Mouse (Mus musculus): ENCODE measurements around the gene Pik3ca. TPM values are rescaled to one million over a fixed set of nuclear protein-coding genes. Genes with fewer than 3 reads are reported as not detected.

Pik3ca gene
- polyA plus RNA-seq (2011; ENCODE audit: insufficient read depth, insufficient read length, low replicate concordance, missing spikeins) = 6.3 and 8.7 TPM in 2 replicates

- under 1% methylated on average over 55 of the region's 65 CpGs for WGBS
- Histone ChIP-seq H3K27ac (ENCODE audit: control insufficient read depth, insufficient read depth, low read depth, low read length, poor library complexity) (peak within 1 kb of the TSS; percentile 93), H3K4me1 (ENCODE audit: control insufficient read depth, insufficient read depth, low read length) (peaks cover 6% of the 10 kb centered on the region), H3K4me3 (replicated peaks; ENCODE audit: control insufficient read depth, low read depth, low read length) (peak within 1 kb of the TSS; percentile 100)
- no peak for TF ChIP-seq CTCF (IDR thresholded peaks at IDR 0.05; ENCODE audit: control insufficient read depth, insufficient read depth, low read length)
- peak; percentile 54; the same call in 1 of the 2 replicates for TF ChIP-seq POLR2A (IDR thresholded peaks at IDR 0.05; ENCODE audit: borderline replicate concordance, control insufficient read depth, low read depth, low read length)
Observed at GRCm38 (mm10) chr3:32397461-32398174, at the start of gene Pik3ca. TSS of gene Pik3ca (plus strand) at chr3:32397671.

GRCm38 (mm10) chr3:32347881-32348280 lies 49.6 kb upstream of the Pik3ca start:
- Histone ChIP-seq H3K27ac (ENCODE audit: control insufficient read depth, insufficient read depth, low read depth, low read length, poor library complexity) (no peak overlapping the region), H3K4me1 (ENCODE audit: control insufficient read depth, insufficient read depth, low read length) (no peaks in the 10 kb centered on the region), H3K4me3 (replicated peaks; ENCODE audit: control insufficient read depth, low read depth, low read length) (no peak overlapping the region)
- 81% methylated on average over 6 of the region's 6 CpGs for WGBS
- no peak for TF ChIP-seq CTCF (IDR thresholded peaks at IDR 0.05; ENCODE audit: control insufficient read depth, insufficient read depth, low read length)
- no peak for TF ChIP-seq POLR2A (IDR thresholded peaks at IDR 0.05; ENCODE audit: borderline replicate concordance, control insufficient read depth, low read depth, low read length)

- no peak for TF ChIP-seq POLR2A (IDR thresholded peaks at IDR 0.05; ENCODE audit: borderline replicate concordance, control insufficient read depth, low read depth, low read length)
- no peak for TF ChIP-seq CTCF (IDR thresholded peaks at IDR 0.05; ENCODE audit: control insufficient read depth, insufficient read depth, low read length)
- H3K4me3 ChIP-seq (replicated peaks; ENCODE audit: control insufficient read depth, low read depth, low read length) = no peak overlapping the region
- WGBS = 71% methylated on average over 6 of the region's 6 CpGs
Observed at GRCm38 (mm10) chr3:32361221-32361620, 36.2 kb upstream of the Pik3ca start.

GRCm38 (mm10) chr3:32364195-32364594 lies 33.3 kb upstream of the Pik3ca start:
- 67% methylated on average over 4 of the region's 4 CpGs for WGBS
- TF ChIP-seq CTCF (IDR thresholded peaks at IDR 0.05; ENCODE audit: control insufficient read depth, insufficient read depth, low read length) (no peak), POLR2A (IDR thresholded peaks at IDR 0.05; ENCODE audit: borderline replicate concordance, control insufficient read depth, low read depth, low read length) (no peak)
- no peak overlapping the region for H3K4me3 ChIP-seq (replicated peaks; ENCODE audit: control insufficient read depth, low read depth, low read length)
- H3K4me1 ChIP-seq (ENCODE audit: control insufficient read depth, insufficient read depth, low read length) = no peaks in the 10 kb centered on the region
- no peak overlapping the region for H3K27ac ChIP-seq (ENCODE audit: control insufficient read depth, insufficient read depth, low read depth, low read length, poor library complexity)

More at GRCm38 (mm10) chr3:32361221-32361620, 36.2 kb upstream of the Pik3ca start:
- no peaks in the 10 kb centered on the region for H3K4me1 ChIP-seq (ENCODE audit: control insufficient read depth, insufficient read depth, low read length)
- no peak overlapping the region for H3K27ac ChIP-seq (ENCODE audit: control insufficient read depth, insufficient read depth, low read depth, low read length, poor library complexity)

- no peak for TF ChIP-seq POLR2A (IDR thresholded peaks at IDR 0.05; ENCODE audit: borderline replicate concordance, control insufficient read depth, low read depth, low read length)
- TF ChIP-seq CTCF (IDR thresholded peaks at IDR 0.05; ENCODE audit: control insufficient read depth, insufficient read depth, low read length) = no peak
- WGBS = 8% methylated on average over 54 of the region's 54 CpGs
- Histone ChIP-seq H3K4me1 (ENCODE audit: control insufficient read depth, insufficient read depth, low read length) (no peaks in the 10 kb centered on the region), H3K27ac (ENCODE audit: control insufficient read depth, insufficient read depth, low read depth, low read length, poor library complexity) (no peak overlapping the region), H3K4me3 (replicated peaks; ENCODE audit: control insufficient read depth, low read depth, low read length) (peak overlapping the region; percentile 78)
Observed at GRCm38 (mm10) chr3:32364841-32365545, 32.5 kb upstream of the Pik3ca start.

GRCm38 (mm10) chr3:32365546-32366245 lies 31.8 kb upstream of the Pik3ca start, which contains the start of gene Zmat3:
TSS of gene Zmat3 (minus strand) at chr3:32366014.
- 1% methylated on average over 34 of the region's 48 CpGs for WGBS
- peak within 1 kb of the TSS; percentile 78 for H3K4me3 ChIP-seq (replicated peaks; ENCODE audit: control insufficient read depth, low read depth, low read length)
- H3K27ac ChIP-seq (ENCODE audit: control insufficient read depth, insufficient read depth, low read depth, low read length, poor library complexity) = no peak within 1 kb of the TSS
- TF ChIP-seq CTCF (IDR thresholded peaks at IDR 0.05; ENCODE audit: control insufficient read depth, insufficient read depth, low read length) = no peak
- no peak for TF ChIP-seq POLR2A (IDR thresholded peaks at IDR 0.05; ENCODE audit: borderline replicate concordance, control insufficient read depth, low read depth, low read length)
- no peaks in the 10 kb centered on the region for H3K4me1 ChIP-seq (ENCODE audit: control insufficient read depth, insufficient read depth, low read length)

GRCm38 (mm10) chr3:32366246-32366734 lies 31.2 kb upstream of the Pik3ca start:
- 69% methylated on average over 17 of the region's 17 CpGs for WGBS
- no peaks in the 10 kb centered on the region for H3K4me1 ChIP-seq (ENCODE audit: control insufficient read depth, insufficient read depth, low read length)
- peak overlapping the region; percentile 78 for H3K4me3 ChIP-seq (replicated peaks; ENCODE audit: control insufficient read depth, low read depth, low read length)
- no peak overlapping the region for H3K27ac ChIP-seq (ENCODE audit: control insufficient read depth, insufficient read depth, low read depth, low read length, poor library complexity)
- TF ChIP-seq CTCF (IDR thresholded peaks at IDR 0.05; ENCODE audit: control insufficient read depth, insufficient read depth, low read length) = no peak
- TF ChIP-seq POLR2A (IDR thresholded peaks at IDR 0.05; ENCODE audit: borderline replicate concordance, control insufficient read depth, low read depth, low read length) = no peak
